Mouse (Mus musculus) lung, postnatal 0 days (tissue): ENCODE data around the gene Gm5901.

Experiments
- CTCF ChIP-seq: IDR thresholded peaks from 2 replicates; pipeline ENCODE4 v1.5.1; 2016; ENCODE audit warnings: antibody characterized with exemption, mild to moderate bottlenecking
- EP300 ChIP-seq: IDR thresholded peaks from 2 replicates; pipeline ENCODE4 v1.6.1; 2016; ENCODE audit warnings: antibody characterized with exemption, mild to moderate bottlenecking, control low read depth

- TF ChIP-seq CTCF, result no peak
- no peak for TF ChIP-seq EP300
Measured at GRCm38 (mm10) chr7:105399058-105399934, 24.5 kb downstream of the Gm5901 start.
